Mouse (Mus musculus) bone marrow macrophage, adult 2 months (primary cell): ENCODE measurements around the gene Vwa3a.

Experiments
- CTCF ChIP-seq: IDR thresholded peaks from 2 replicates; pipeline ENCODE4 v1.5.1; 2012; ENCODE audit warnings: low read depth, mild to moderate bottlenecking, low read length, moderate library complexity
- POLR2A ChIP-seq: IDR thresholded peaks from 2 replicates; pipeline ENCODE4 v1.6.1; 2012; ENCODE audit warnings: mild to moderate bottlenecking, low read depth, low read length, borderline replicate concordance

GRCm38 (mm10) chr7:120848831-120849512 is 109.9 kb downstream of the Vwa3a start:
- TF ChIP-seq POLR2A (no peak), CTCF (no peak)
